Mouse (Mus musculus): ENCODE results near the gene Def6.
"Not testable (repeated sequence)": the region's sequence is repeated elsewhere in the genome, so short reads cannot be mapped to it uniquely, and the experiment has no call there.

The Def6 gene

GRCm38 (mm10) chr17:28209457-28210110 lies 2.0 kb downstream of the Def6 start:
- DNase-seq = no peak

- no peak for DNase-seq
Measured at GRCm38 (mm10) chr17:28211921-28212341, 4.4 kb downstream of the Def6 start.

GRCm38 (mm10) chr17:28212391-28212790 lies 4.8 kb downstream of the Def6 start:
- no peak for DNase-seq

GRCm38 (mm10) chr17:28213236-28213635 lies 5.7 kb downstream of the Def6 start:
- no peak for DNase-seq

GRCm38 (mm10) chr17:28216791-28217190 lies 9.2 kb downstream of the Def6 start:
- no peak for DNase-seq

- no peak for DNase-seq
Measured at GRCm38 (mm10) chr17:28217721-28218649, 10.4 kb downstream of the Def6 start.

GRCm38 (mm10) chr17:28222463-28222862 lies 14.9 kb downstream of the Def6 start:
- DNase-seq = not testable (repeated sequence)

GRCm38 (mm10) chr17:28223561-28224391 lies 16.2 kb downstream of the Def6 start:
- peak; percentile 96 for DNase-seq

GRCm38 (mm10) chr17:28224615-28225014 lies 17.0 kb downstream of the Def6 start:
- DNase-seq = no peak

- DNase-seq = peak; percentile 94
Measured at GRCm38 (mm10) chr17:28226014-28226413, 18.4 kb downstream of the Def6 start.

- DNase-seq = no peak
Measured at GRCm38 (mm10) chr17:28230486-28230885, 22.9 kb downstream of the Def6 start.

- no peak for DNase-seq
Measured at GRCm38 (mm10) chr17:28231026-28231736, 23.6 kb downstream of the Def6 start.

GRCm38 (mm10) chr17:28232475-28233060 lies 25.0 kb downstream of the Def6 start, which contains the start of gene Ppard:
Gene Ppard (plus strand): TSS chr17:28232700.
- DNase-seq = peak; percentile 99

GRCm38 (mm10) chr17:28233091-28233731 lies 25.6 kb downstream of the Def6 start:
- peak; percentile 40 for DNase-seq

GRCm38 (mm10) chr17:28234641-28235040 lies 27.1 kb downstream of the Def6 start:
- no peak for DNase-seq

- DNase-seq = no peak
Measured at GRCm38 (mm10) chr17:28235982-28236635, 28.5 kb downstream of the Def6 start.

GRCm38 (mm10) chr17:28236636-28237015 lies 29.0 kb downstream of the Def6 start:
- no peak for DNase-seq

GRCm38 (mm10) chr17:28237362-28237761 lies 29.8 kb downstream of the Def6 start:
- DNase-seq = no peak

- DNase-seq = no peak
Measured at GRCm38 (mm10) chr17:28237874-28238273, 30.3 kb downstream of the Def6 start.

GRCm38 (mm10) chr17:28240846-28241245 lies 33.3 kb downstream of the Def6 start:
- DNase-seq = no peak

- DNase-seq = peak; percentile 55
Measured at GRCm38 (mm10) chr17:28242296-28242695, 34.7 kb downstream of the Def6 start.
